In genomic region chr5:113989437-113990024, GRCm38 (mm10) we compare ENCODE assay signal across 11 mouse cellular contexts. TPM values are rescaled to one million over a fixed set of nuclear protein-coding genes. Genes with fewer than 3 reads are reported as not detected.
A peak's percentile ranks its signal among the peaks of the same experiment; 100 is the strongest.
DNase-seq lines count a peak whose midpoint lies in the region; ATAC-seq and TF ChIP-seq lines count a peak whose summit lies in the region.
"Had no signal": no experiment of that assay in that cellular context is flagged by ENCODE, and none has a peak within 500 bp of the region (broad histone marks: within the 10 kb centered on the region; RNA-seq: fewer than 3 reads in every experiment).

No protein-coding gene starts in this region.

- H3K4me3 ChIP-seq in gastrocnemius, adult 2 months, result 0 out of 2 replicates have a peak overlapping the region, but pooled peaks have one; percentile 19
- no peak overlapping the region for H3K4me3 ChIP-seq in myocyte
- H3K4me3 ChIP-seq: lung, embryonic 15.5 days had no signal

- peaks cover 18% of the 10 kb centered on the region for H3K79me2 ChIP-seq in myocyte (ENCODE audit: control insufficient read depth, insufficient read depth)

- TF ChIP-seq POLR2A in myocyte (IDR thresholded peaks at IDR 0.05; ENCODE audit: insufficient read length, low read depth), result no peak

- no peak overlapping the region for H3ac ChIP-seq in myocyte (ENCODE audit: control insufficient read depth, insufficient read length)

- no peaks in the 10 kb centered on the region for H3K27me3 ChIP-seq in myocyte (ENCODE audit: control insufficient read depth, insufficient read depth, insufficient read length)
- H3K27me3 ChIP-seq: lung, embryonic 15.5 days had no signal

- TF ChIP-seq CTCF in gastrocnemius, adult 2 months (IDR thresholded peaks at IDR 0.05), result no peak

- no peaks in the 10 kb centered on the region for H3K36me3 ChIP-seq in myocyte (ENCODE audit: control insufficient read depth, insufficient read depth)

- peak overlapping the region; percentile 48 for H3K27ac ChIP-seq in gastrocnemius, adult 2 months
- H3K27ac ChIP-seq: lung, embryonic 15.5 days had no signal

- no peak for DNase-seq in gastrocnemius, adult 2 months
- DNase-seq in gastrocnemius, postnatal 14 days, result no peak
- DNase-seq in MN1 (ENCODE audit: low spot score), result peak; percentile 81
- peak; percentile 84 for DNase-seq in fibroblast of lung, adult 2 months (ENCODE audit: low read depth)
- DNase-seq in right cerebral cortex, postnatal 14 days, result no peak
- DNase-seq in layer of hippocampus, postnatal 25 days (ENCODE audit: extremely low spot score in 1 of 2, low spot score in 1 of 2), result no peak

- no peak for ATAC-seq in frontal cortex, adult (ENCODE audit: low TSS enrichment)

- H3K4me2 ChIP-seq in myocyte (ENCODE audit: low read depth), result peak overlapping the region; percentile 99
- H3K4me2 ChIP-seq: lung, embryonic 15.5 days had no signal

- intact Hi-C loops in gastrocnemius, adult 2 months (cut with DNase I), result loop anchor here (5.0 kb wide), 1 partner anchor 32 kb away; no protein-coding TSS in a partner anchor
- intact Hi-C loops in gastrocnemius, postnatal 14 days (cut with DNase I; ENCODE audit: low total_unique reads), result no loop called here

TF ChIP-seq in myocyte, 11 proteins besides CTCF, POLR2A, EP300 and RAD21:
- no peak for TF ChIP-seq TCF12 (IDR thresholded peaks at IDR 0.05; ENCODE audit: insufficient read depth, poor library complexity, severe bottlenecking)
- TF ChIP-seq MYOD1 (IDR thresholded peaks at IDR 0.05; ENCODE audit: control insufficient read depth in 1 of 3, insufficient read length in 2 of 3, low read depth in 2 of 3), result no peak
- no peak for TF ChIP-seq TCF3 (IDR thresholded peaks at IDR 0.05; ENCODE audit: insufficient read length, low read depth)
- TF ChIP-seq POLR2AphosphoS2 (IDR thresholded peaks at IDR 0.05; ENCODE audit: insufficient read length, low read depth), result no peak

RNA-seq across cellular contexts. Expression of gene Ssh1, which starts 4.2 kb away (rescaled TPM):
- total RNA-seq in gastrocnemius, adult 2 months (2021), result 1 to 10 TPM; 6.1 to 7.2 TPM
- total RNA-seq in gastrocnemius, postnatal 14 days (2021), result 1 to 10 TPM; 5.6 to 8.9 TPM
- 3.4 TPM for polyA plus RNA-seq in myocyte (2012; fragmentation: generic; extraction: Trizol)
- total RNA-seq in layer of hippocampus, postnatal 25 days (2021), result 10 to 100 TPM; 22.9 to 27.6 TPM

RNA-seq across cellular contexts. Expression of gene Dao, which starts 14.0 kb away (rescaled TPM):
- not detected for total RNA-seq in gastrocnemius, adult 2 months (2021)
- not detected for total RNA-seq in gastrocnemius, postnatal 14 days (2021)
- polyA plus RNA-seq in myocyte (2012; fragmentation: generic; extraction: Trizol), result not detected
- not detected for total RNA-seq in layer of hippocampus, postnatal 25 days (2021)
- total RNA-seq: gastrocnemius, adult 18-20 months; layer of hippocampus, adult 18-20 months had no signal
- polyA plus RNA-seq: lung, embryonic 15.5 days had no signal

Comparison
In these comparisons a context has a peak if more than half of its experiments do, and no peak if none do; other contexts are left out.
1. DNase-seq: peak in MN1 (single experiment) and fibroblast of lung, adult 2 months (single experiment); none in gastrocnemius, adult 2 months (single experiment), gastrocnemius, postnatal 14 days (single experiment), right cerebral cortex, postnatal 14 days (single experiment) and layer of hippocampus, postnatal 25 days (0 of 2).